Mouse (Mus musculus): ENCODE data around the gene Chst8.

GRCm38 (mm10) chr7:34799404-34799771 lies 13.1 kb downstream of the Chst8 start:
- TF ChIP-seq POLR2A (IDR thresholded peaks at IDR 0.05; ENCODE audit: borderline replicate concordance, extremely low read depth, low read depth, low read length) = no peak
- TF ChIP-seq CTCF (IDR thresholded peaks at IDR 0.05; ENCODE audit: insufficient read depth, low read length) = no peak

All from lung, adult 2 months (tissue).